Mouse (Mus musculus) 3134 (cell line): Measurements from ENCODE around the gene Tspan4.

ENCODE experiments used
- DNase-seq: peaks from one replicate; pipeline ENCODE4 v3.0.0-alpha.2; 2011; ENCODE audit warnings: low spot score; ENCODE audit not compliant: insufficient read length; ENCODE audit errors: extremely low read depth

The Tspan4 gene

GRCm38 (mm10) chr7:141475011-141475804, at the start of gene Tspan4, which contains the start of gene Polr2l:
Gene Tspan4 (plus strand): TSS chr7:141475240.
Gene Polr2l (minus strand): TSS chr7:141475132.
- peak; percentile 86 for DNase-seq

- DNase-seq, result no peak
These were observed 47.9 kb upstream of the Tspan4 start for GRCm38 (mm10) chr7:141426948-141427730.

- DNase-seq, result no peak
These were observed 46.3 kb upstream of the Tspan4 start for GRCm38 (mm10) chr7:141428701-141429100.

- no peak for DNase-seq
These were observed 45.7 kb upstream of the Tspan4 start, which contains the start of gene Cend1 for GRCm38 (mm10) chr7:141429310-141429709. Gene Cend1 (minus strand): TSS chr7:141429491.

GRCm38 (mm10) chr7:141429840-141430584, 45.0 kb upstream of the Tspan4 start:
- DNase-seq, result no peak

- DNase-seq, result no peak
These were observed 44.3 kb upstream of the Tspan4 start for GRCm38 (mm10) chr7:141430585-141431240.

GRCm38 (mm10) chr7:141431434-141432185, 43.4 kb upstream of the Tspan4 start:
- DNase-seq, result no peak

GRCm38 (mm10) chr7:141432186-141432611, 42.8 kb upstream of the Tspan4 start:
- no peak for DNase-seq

- DNase-seq, result no peak
These were observed 42.1 kb upstream of the Tspan4 start for GRCm38 (mm10) chr7:141432741-141433516.

- DNase-seq, result no peak
These were observed 41.3 kb upstream of the Tspan4 start for GRCm38 (mm10) chr7:141433517-141434400.

- no peak for DNase-seq
These were observed 40.6 kb upstream of the Tspan4 start for GRCm38 (mm10) chr7:141434464-141434863.

- peak; percentile 64 for DNase-seq
These were observed 39.7 kb upstream of the Tspan4 start for GRCm38 (mm10) chr7:141435129-141435855.

- DNase-seq, result no peak
These were observed 39.1 kb upstream of the Tspan4 start for GRCm38 (mm10) chr7:141435856-141436522.

GRCm38 (mm10) chr7:141436523-141436892, 38.5 kb upstream of the Tspan4 start:
- DNase-seq, result no peak

- DNase-seq, result peak; percentile 87
These were observed 37.6 kb upstream of the Tspan4 start, which contains the start of gene Slc25a22 for GRCm38 (mm10) chr7:141437178-141438120. Gene Slc25a22 (minus strand): TSS chr7:141437892.
